Mouse (Mus musculus): Measurements from ENCODE around the gene Gpr135.

DNA sequence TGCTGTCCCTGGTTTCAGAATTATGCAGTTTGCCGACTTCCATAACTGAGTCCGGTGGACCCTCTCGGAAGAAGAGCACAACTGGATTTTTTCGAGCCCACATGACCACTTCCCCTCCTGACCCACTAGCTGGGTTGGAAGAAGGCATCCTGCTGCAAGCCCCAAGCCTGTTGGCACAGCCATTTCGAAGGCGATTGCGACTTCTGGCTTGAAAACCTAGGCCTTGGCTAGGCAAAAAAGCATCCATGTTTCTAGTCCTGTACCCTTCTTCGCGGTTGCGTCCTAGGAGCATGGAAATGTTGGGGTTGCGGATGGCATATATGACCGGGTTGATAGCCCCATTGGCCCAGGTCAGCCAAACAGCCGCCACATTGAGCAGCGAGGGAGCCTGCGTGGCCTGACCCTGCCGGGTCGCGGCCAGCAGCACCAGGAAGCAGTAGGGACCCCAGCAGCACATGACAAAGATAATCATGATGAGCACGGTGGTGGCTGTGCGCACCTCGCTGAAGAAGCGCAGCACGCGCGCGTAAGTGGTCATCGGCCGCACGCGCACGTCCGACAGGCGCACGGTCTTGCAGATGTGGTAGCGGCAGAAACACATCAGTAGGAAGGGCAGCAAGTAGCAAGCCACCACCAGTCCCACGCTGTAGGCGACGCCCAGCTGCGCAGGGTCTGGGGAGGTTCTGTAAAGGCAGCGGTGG, 1.1 kb downstream of the Gpr135 start:
- TF ChIP-seq GATA1 (IDR thresholded peaks at IDR 0.05; ENCODE audit: low read depth, low read length) (no peak), BHLHE40 (IDR thresholded peaks at IDR 0.05; ENCODE audit: borderline replicate concordance, low read depth, low read length) (no peak)

Measured in MEL (cell line).